Mouse (Mus musculus): Measurements from ENCODE around the gene Slc22a23. TPM values are rescaled to one million over a fixed set of nuclear protein-coding genes. Genes with fewer than 3 reads are reported as not detected.
A peak's percentile ranks its signal among the peaks of the same experiment; 100 is the strongest.

Slc22a23 gene
- polyA plus RNA-seq, 1 experiment from 2014 or later: 3.6 TPM

DNA sequence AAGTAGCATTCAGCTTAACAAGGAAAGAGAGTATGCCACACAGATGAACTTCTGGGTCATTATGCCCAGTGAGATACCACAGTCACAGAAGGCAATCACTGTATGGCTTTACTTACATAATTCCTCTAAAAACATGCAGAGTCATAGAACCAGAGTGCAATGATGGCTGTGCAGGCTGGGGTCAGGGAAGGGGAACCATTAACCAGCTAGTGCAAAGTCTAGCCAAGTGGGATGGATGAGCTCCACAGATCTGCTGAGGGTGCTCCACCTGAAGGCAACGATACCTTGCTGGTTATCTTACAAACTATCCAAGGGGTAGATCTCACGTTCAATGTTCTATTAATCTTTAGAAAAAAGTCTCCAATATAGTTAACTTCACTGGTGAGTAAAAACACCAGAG lies 88.3 kb downstream of the Slc22a23 start:
- Histone ChIP-seq H3K27ac (ENCODE audit: low read length) (no peak overlapping the region), H3K27me3 (ENCODE audit: control insufficient read depth, insufficient read depth, low read length) (no peaks in the 10 kb centered on the region), H3K4me3 (replicated peaks; ENCODE audit: low read length) (no peak overlapping the region), H3K9ac (ENCODE audit: low read length) (no peak overlapping the region), H3K4me2 (ENCODE audit: low read depth, low read length) (no peak overlapping the region), H3K9me3 (replicated peaks; ENCODE audit: control insufficient read depth, low read length) (no peaks in the 10 kb centered on the region), H3K4me1 (ENCODE audit: control insufficient read depth, insufficient read depth, low read length) (peaks cover 14% of the 10 kb centered on the region; the same call in 1 of the 2 replicates), H3K36me3 (ENCODE audit: control insufficient read depth, insufficient read depth, low read length) (no peaks in the 10 kb centered on the region)
- ATAC-seq (ENCODE audit: insufficient read depth, low FRiP score): no peak
- 95% methylated on average over 2 of the region's 2 CpGs for WGBS

DNA sequence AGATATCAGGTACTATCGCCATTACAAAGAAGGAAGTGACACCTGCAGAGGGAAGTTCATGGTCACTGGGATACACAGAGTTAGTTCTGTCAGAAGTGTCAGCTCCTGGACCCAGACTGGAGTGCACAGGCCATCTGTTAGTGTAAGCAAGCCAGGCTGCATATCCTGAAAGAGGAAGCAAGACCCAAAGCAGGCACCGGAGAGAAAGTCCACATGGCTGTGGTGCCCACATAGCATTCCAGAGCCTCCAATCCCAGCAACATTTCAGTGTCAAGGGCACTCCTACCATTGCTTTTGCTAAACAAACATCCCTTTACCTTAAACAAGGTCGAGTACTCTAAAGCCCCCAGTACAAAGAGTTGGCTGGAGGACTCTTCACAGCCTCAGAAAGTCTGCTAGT lies 89.7 kb downstream of the Slc22a23 start:
- Histone ChIP-seq H3K4me3 (replicated peaks; ENCODE audit: low read length) (no peak overlapping the region), H3K36me3 (ENCODE audit: control insufficient read depth, insufficient read depth, low read length) (no peaks in the 10 kb centered on the region), H3K4me1 (ENCODE audit: control insufficient read depth, insufficient read depth, low read length) (peaks cover 14% of the 10 kb centered on the region; the same call in 1 of the 2 replicates), H3K27ac (ENCODE audit: low read length) (peak overlapping the region; percentile 22; the same call in 1 of the 2 replicates), H3K27me3 (ENCODE audit: control insufficient read depth, insufficient read depth, low read length) (no peaks in the 10 kb centered on the region), H3K9ac (ENCODE audit: low read length) (no peak overlapping the region), H3K4me2 (ENCODE audit: low read depth, low read length) (no peak overlapping the region), H3K9me3 (replicated peaks; ENCODE audit: control insufficient read depth, low read length) (no peaks in the 10 kb centered on the region)
- 44% methylated on average over 3 of the region's 3 CpGs for WGBS
- no peak for ATAC-seq (ENCODE audit: insufficient read depth, low FRiP score)

DNA sequence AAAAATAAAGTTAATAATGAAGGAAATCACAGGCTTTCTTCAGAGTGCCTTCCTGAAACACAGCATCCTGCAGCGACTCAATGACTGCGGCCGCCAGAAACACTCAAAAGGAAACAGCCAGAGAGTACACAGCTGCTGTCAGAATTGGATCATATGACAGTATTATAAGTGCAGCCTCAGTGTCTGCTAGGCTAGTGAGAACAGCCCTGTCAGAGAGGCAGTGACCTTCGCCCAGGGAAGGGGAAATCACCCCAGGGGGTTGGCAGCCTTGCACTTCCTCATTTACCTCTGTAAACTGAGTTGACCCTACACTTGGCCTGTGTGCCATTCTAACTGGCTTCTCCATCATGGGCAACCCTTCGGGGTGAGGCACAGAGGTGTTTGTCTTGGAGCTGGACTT lies 90.3 kb downstream of the Slc22a23 start:
- peak; percentile 79; the same call in 1 of the 2 replicates for ATAC-seq (ENCODE audit: insufficient read depth, low FRiP score)
- peak overlapping the region; percentile 22; the same call in 1 of the 2 replicates for H3K27ac ChIP-seq (ENCODE audit: low read length)
- WGBS: 45% methylated on average over 5 of the region's 5 CpGs

DNA sequence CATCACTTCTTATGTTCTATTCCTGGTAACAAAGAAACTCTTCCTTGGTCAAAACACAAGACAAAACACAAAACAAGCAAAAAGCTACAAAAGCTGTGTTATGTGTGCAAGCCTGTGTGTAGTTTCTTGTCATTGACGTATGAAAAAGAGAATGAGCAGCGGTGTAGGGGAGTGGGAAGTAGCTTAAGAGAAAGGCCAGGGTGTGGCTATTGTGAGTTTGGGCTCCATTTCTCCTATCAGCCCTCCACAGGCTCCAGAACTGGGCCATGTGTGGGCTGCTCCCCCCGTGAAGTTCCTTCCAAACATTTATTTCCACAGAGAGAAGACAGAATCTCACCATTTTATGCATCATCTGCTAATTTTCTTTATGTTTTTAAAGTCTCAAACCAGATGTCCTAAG lies 91.2 kb downstream of the Slc22a23 start:
- Histone ChIP-seq H3K36me3 (ENCODE audit: control insufficient read depth, insufficient read depth, low read length) (no peaks in the 10 kb centered on the region), H3K27me3 (ENCODE audit: control insufficient read depth, insufficient read depth, low read length) (no peaks in the 10 kb centered on the region), H3K27ac (ENCODE audit: low read length) (no peak overlapping the region), H3K4me2 (ENCODE audit: low read depth, low read length) (no peak overlapping the region), H3K9me3 (replicated peaks; ENCODE audit: control insufficient read depth, low read length) (no peaks in the 10 kb centered on the region), H3K9ac (ENCODE audit: low read length) (no peak overlapping the region), H3K4me3 (replicated peaks; ENCODE audit: low read length) (no peak overlapping the region), H3K4me1 (ENCODE audit: control insufficient read depth, insufficient read depth, low read length) (peaks cover 22% of the 10 kb centered on the region)
- WGBS: 81% methylated on average over 3 of the region's 3 CpGs
- no peak for ATAC-seq (ENCODE audit: insufficient read depth, low FRiP score)

More for the DNA sequence above, 90.3 kb downstream of the Slc22a23 start:
- H3K9ac ChIP-seq (ENCODE audit: low read length): no peak overlapping the region
- H3K9me3 ChIP-seq (replicated peaks; ENCODE audit: control insufficient read depth, low read length): no peaks in the 10 kb centered on the region
- H3K36me3 ChIP-seq (ENCODE audit: control insufficient read depth, insufficient read depth, low read length): no peaks in the 10 kb centered on the region
- H3K4me1 ChIP-seq (ENCODE audit: control insufficient read depth, insufficient read depth, low read length): peaks cover 14% of the 10 kb centered on the region; the same call in 1 of the 2 replicates
- H3K4me2 ChIP-seq (ENCODE audit: low read depth, low read length): no peak overlapping the region
- H3K4me3 ChIP-seq (replicated peaks; ENCODE audit: low read length): no peak overlapping the region
- no peaks in the 10 kb centered on the region for H3K27me3 ChIP-seq (ENCODE audit: control insufficient read depth, insufficient read depth, low read length)

DNA sequence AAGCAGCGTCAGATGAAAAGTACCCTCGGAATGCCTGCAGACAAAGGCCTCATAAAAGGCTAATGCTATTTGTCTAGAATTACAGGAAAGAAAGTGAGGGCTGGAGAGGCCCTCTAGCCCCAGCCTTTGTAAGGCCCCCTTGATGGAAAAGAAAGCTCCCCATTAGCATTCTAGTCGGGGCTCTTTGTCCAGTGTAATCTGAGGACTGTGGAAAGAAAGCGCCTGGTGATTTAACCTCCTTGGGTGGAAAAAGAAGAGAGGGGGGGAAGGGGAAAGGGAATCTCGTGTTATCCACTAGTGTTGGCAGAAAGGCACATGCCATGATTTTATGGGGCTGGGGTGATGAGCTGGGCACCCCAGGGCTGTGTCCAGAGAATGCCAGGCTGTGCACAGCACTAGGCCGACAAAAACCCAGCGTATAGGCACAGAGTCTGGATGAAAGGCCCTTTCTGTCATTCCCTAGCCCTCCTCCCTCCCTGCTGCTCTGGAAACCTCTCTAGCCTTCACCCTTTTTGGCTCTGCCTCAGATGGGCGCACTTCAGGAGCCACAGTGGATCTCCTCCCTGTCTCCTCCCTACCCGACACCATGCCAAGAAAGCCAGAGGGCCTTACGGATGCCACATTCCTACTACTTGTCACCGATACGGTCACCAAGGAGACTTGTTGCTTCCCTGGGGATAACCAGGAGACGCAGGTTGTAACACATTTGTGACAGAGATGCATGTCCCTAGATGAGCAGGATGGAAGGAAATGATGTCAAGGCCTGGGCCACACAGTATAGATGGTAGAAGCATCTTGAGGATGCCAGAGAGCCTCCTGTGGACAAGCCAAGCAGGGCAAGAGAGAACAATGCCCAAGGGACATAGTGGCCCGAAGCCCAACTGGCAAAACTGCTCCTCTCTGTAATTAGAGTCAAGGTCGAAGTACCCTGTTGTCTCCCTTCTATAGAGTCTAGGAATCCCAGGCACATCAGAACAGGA lies 95.8 kb downstream of the Slc22a23 start:
- peak overlapping the region; percentile 33; the same call in 1 of the 2 replicates for H3K9ac ChIP-seq (ENCODE audit: low read length)
- H3K4me1 ChIP-seq (ENCODE audit: control insufficient read depth, insufficient read depth, low read length): peaks cover 31% of the 10 kb centered on the region
- no peak overlapping the region for H3K4me3 ChIP-seq (replicated peaks; ENCODE audit: low read length)
- H3K27ac ChIP-seq (ENCODE audit: low read length): peak overlapping the region; percentile 60
- H3K9me3 ChIP-seq (replicated peaks; ENCODE audit: control insufficient read depth, low read length): no peaks in the 10 kb centered on the region
- no peak overlapping the region for H3K4me2 ChIP-seq (ENCODE audit: low read depth, low read length)
- ATAC-seq (ENCODE audit: insufficient read depth, low FRiP score): peak; percentile 49; the same call in 1 of the 2 replicates
- WGBS: 61% methylated on average over 15 of the region's 15 CpGs
- H3K27me3 ChIP-seq (ENCODE audit: control insufficient read depth, insufficient read depth, low read length): no peaks in the 10 kb centered on the region
- H3K36me3 ChIP-seq (ENCODE audit: control insufficient read depth, insufficient read depth, low read length): no peaks in the 10 kb centered on the region

DNA sequence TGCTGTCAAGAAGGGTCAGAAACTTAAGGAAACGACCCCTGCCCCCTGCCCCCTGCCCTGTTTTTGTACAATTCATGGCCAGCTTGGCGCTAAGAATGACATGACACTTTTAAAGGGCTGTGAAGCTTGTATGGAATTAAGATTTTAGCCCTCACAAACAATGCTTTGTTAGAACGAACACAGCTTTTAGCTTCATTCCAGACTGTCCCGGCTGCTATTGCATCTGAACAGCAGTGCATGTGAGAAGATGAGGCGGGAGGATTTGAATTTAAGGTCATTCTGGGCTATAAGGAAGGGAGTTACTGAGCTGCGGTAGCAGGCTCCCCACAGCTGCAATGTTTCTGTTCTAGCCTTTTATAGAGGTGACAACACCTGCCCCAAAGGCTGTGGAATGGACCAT lies 96.9 kb downstream of the Slc22a23 start:
- peaks cover 26% of the 10 kb centered on the region for H3K4me1 ChIP-seq (ENCODE audit: control insufficient read depth, insufficient read depth, low read length)
- no peak overlapping the region for H3K4me3 ChIP-seq (replicated peaks; ENCODE audit: low read length)
- H3K36me3 ChIP-seq (ENCODE audit: control insufficient read depth, insufficient read depth, low read length): no peaks in the 10 kb centered on the region
- ATAC-seq (ENCODE audit: insufficient read depth, low FRiP score): no peak
- no peaks in the 10 kb centered on the region for H3K27me3 ChIP-seq (ENCODE audit: control insufficient read depth, insufficient read depth, low read length)
- WGBS: 48% methylated on average over 6 of the region's 6 CpGs
- no peaks in the 10 kb centered on the region for H3K9me3 ChIP-seq (replicated peaks; ENCODE audit: control insufficient read depth, low read length)
- H3K4me2 ChIP-seq (ENCODE audit: low read depth, low read length): no peak overlapping the region
- H3K9ac ChIP-seq (ENCODE audit: low read length): no peak overlapping the region
- no peak overlapping the region for H3K27ac ChIP-seq (ENCODE audit: low read length)

DNA sequence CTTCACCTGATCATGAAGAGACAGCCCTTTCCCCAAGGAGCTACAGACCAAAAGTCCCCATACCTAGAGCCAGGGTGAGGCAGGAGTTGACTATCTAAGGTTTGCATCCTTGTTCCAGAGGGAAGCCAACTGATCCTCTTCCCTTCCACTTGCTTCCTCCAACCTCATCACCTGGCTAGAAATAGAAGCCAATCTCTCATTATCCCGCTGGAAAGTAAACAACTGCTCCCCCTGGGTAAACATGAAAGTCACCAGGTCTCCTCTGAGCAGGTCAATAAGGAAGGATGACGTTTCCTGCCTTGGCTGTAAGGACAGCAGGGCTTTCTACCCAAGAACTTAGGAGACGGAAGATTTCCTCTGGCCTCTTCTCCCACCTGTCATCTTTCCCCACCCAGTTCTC lies 98.2 kb downstream of the Slc22a23 start:
- Histone ChIP-seq H3K27me3 (ENCODE audit: control insufficient read depth, insufficient read depth, low read length) (no peaks in the 10 kb centered on the region), H3K36me3 (ENCODE audit: control insufficient read depth, insufficient read depth, low read length) (no peaks in the 10 kb centered on the region), H3K27ac (ENCODE audit: low read length) (peak overlapping the region; percentile 34; the same call in 1 of the 2 replicates), H3K4me1 (ENCODE audit: control insufficient read depth, insufficient read depth, low read length) (peaks cover 26% of the 10 kb centered on the region), H3K9ac (ENCODE audit: low read length) (no peak overlapping the region), H3K4me3 (replicated peaks; ENCODE audit: low read length) (no peak overlapping the region), H3K9me3 (replicated peaks; ENCODE audit: control insufficient read depth, low read length) (no peaks in the 10 kb centered on the region), H3K4me2 (ENCODE audit: low read depth, low read length) (no peak overlapping the region)
- WGBS: 42% methylated on average over 3 of the region's 3 CpGs
- ATAC-seq (ENCODE audit: insufficient read depth, low FRiP score): peak; percentile 49; the same call in 1 of the 2 replicates

DNA sequence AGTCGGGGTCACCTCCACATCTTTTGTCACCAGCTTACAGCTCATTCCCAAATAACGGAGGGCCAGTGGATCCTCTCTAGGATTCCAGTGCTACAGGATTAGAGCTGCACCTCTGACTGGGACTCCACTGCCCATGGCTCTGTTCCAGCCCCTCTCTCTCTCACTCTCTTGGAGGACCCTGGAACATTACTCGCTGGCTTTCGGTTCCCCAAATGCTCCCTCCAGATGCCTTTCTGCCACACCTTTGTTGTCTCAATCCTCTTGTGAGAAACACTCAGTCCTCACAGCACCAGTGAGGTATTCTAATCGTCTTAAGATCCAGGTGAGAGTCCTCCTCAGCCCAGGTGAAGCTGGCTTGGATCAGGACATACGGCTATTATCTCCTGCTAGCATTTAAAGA lies 99.8 kb downstream of the Slc22a23 start:
- no peak overlapping the region for H3K4me3 ChIP-seq (replicated peaks; ENCODE audit: low read length)
- H3K4me1 ChIP-seq (ENCODE audit: control insufficient read depth, insufficient read depth, low read length): peaks cover 26% of the 10 kb centered on the region
- no peak overlapping the region for H3K9ac ChIP-seq (ENCODE audit: low read length)
- H3K27ac ChIP-seq (ENCODE audit: low read length): no peak overlapping the region
- H3K27me3 ChIP-seq (ENCODE audit: control insufficient read depth, insufficient read depth, low read length): no peaks in the 10 kb centered on the region
- no peaks in the 10 kb centered on the region for H3K36me3 ChIP-seq (ENCODE audit: control insufficient read depth, insufficient read depth, low read length)
- no peak overlapping the region for H3K4me2 ChIP-seq (ENCODE audit: low read depth, low read length)
- ATAC-seq (ENCODE audit: insufficient read depth, low FRiP score): no peak
- WGBS: 63% methylated on average over 6 of the region's 6 CpGs
- no peaks in the 10 kb centered on the region for H3K9me3 ChIP-seq (replicated peaks; ENCODE audit: control insufficient read depth, low read length)

DNA sequence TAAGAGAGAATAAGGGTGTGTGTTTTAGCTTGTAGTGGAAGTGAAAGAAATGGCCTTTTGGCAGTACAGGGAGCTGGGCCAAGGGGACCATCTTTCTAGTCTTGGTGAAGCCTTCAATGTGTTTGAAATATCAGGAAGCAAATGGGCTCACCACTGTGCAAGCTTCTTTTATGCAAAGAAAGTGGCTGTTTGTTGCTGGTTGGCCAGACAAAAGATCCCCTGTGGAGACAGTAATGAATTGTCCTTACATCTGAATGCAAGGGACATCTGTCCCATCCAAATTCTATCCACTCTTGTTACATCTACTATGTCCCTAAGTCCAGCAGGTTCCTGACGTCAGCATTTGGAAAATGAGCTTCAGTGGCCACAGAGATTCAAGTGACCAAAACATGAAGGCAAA lies 100.8 kb downstream of the Slc22a23 start:
- WGBS: 79% methylated on average over 1 of the region's 1 CpGs
- Histone ChIP-seq H3K9ac (ENCODE audit: low read length) (no peak overlapping the region), H3K4me3 (replicated peaks; ENCODE audit: low read length) (no peak overlapping the region), H3K9me3 (replicated peaks; ENCODE audit: control insufficient read depth, low read length) (no peaks in the 10 kb centered on the region), H3K4me2 (ENCODE audit: low read depth, low read length) (no peak overlapping the region), H3K36me3 (ENCODE audit: control insufficient read depth, insufficient read depth, low read length) (no peaks in the 10 kb centered on the region), H3K27ac (ENCODE audit: low read length) (no peak overlapping the region), H3K27me3 (ENCODE audit: control insufficient read depth, insufficient read depth, low read length) (no peaks in the 10 kb centered on the region), H3K4me1 (ENCODE audit: control insufficient read depth, insufficient read depth, low read length) (peaks cover 26% of the 10 kb centered on the region)
- no peak for ATAC-seq (ENCODE audit: insufficient read depth, low FRiP score)

Measured in stomach, embryonic 16.5 days (tissue).